Mouse (Mus musculus): ENCODE results near the gene Cd38. TPM values are rescaled to one million over a fixed set of nuclear protein-coding genes. Genes with fewer than 3 reads are reported as not detected.

Gene Cd38
- 1.1 and 2.2 TPM in 2 replicates for total RNA-seq (2017)

- ATAC-seq (replicated peaks; ENCODE audit: low read depth, poor library complexity, severe bottlenecking) = no peak
Measured at GRCm38 (mm10) chr5:43868253-43868652, at the start of gene Cd38. Cd38 (plus strand) TSS chr5:43868553.

- ATAC-seq (replicated peaks; ENCODE audit: low read depth, poor library complexity, severe bottlenecking) = peak; percentile 89
Measured at GRCm38 (mm10) chr5:43818695-43819094, 49.7 kb upstream of the Cd38 start, which contains the start of gene Bst1. Bst1 (plus strand) TSS chr5:43818885.

GRCm38 (mm10) chr5:43820785-43821184 lies 47.6 kb upstream of the Cd38 start:
- ATAC-seq (replicated peaks; ENCODE audit: low read depth, poor library complexity, severe bottlenecking) = no peak

GRCm38 (mm10) chr5:43821538-43821937 lies 46.8 kb upstream of the Cd38 start, which contains the start of gene Fbxl5:
Fbxl5 (minus strand) TSS chr5:43821638.
- no peak for ATAC-seq (replicated peaks; ENCODE audit: low read depth, poor library complexity, severe bottlenecking)

- ATAC-seq (replicated peaks; ENCODE audit: low read depth, poor library complexity, severe bottlenecking) = no peak
Measured at GRCm38 (mm10) chr5:43822199-43822598, 46.2 kb upstream of the Cd38 start.

GRCm38 (mm10) chr5:43822824-43823223 lies 45.5 kb upstream of the Cd38 start:
- no peak for ATAC-seq (replicated peaks; ENCODE audit: low read depth, poor library complexity, severe bottlenecking)

GRCm38 (mm10) chr5:43824580-43824979 lies 43.8 kb upstream of the Cd38 start:
- ATAC-seq (replicated peaks; ENCODE audit: low read depth, poor library complexity, severe bottlenecking) = peak; percentile 56

- ATAC-seq (replicated peaks; ENCODE audit: low read depth, poor library complexity, severe bottlenecking) = no peak
Measured at GRCm38 (mm10) chr5:43826883-43827282, 41.5 kb upstream of the Cd38 start.

- no peak for ATAC-seq (replicated peaks; ENCODE audit: low read depth, poor library complexity, severe bottlenecking)
Measured at GRCm38 (mm10) chr5:43827366-43827765, 41.0 kb upstream of the Cd38 start.

GRCm38 (mm10) chr5:43836590-43836989 lies 31.8 kb upstream of the Cd38 start:
- ATAC-seq (replicated peaks; ENCODE audit: low read depth, poor library complexity, severe bottlenecking) = no peak

GRCm38 (mm10) chr5:43837372-43837771 lies 31.0 kb upstream of the Cd38 start:
- peak; percentile 72 for ATAC-seq (replicated peaks; ENCODE audit: low read depth, poor library complexity, severe bottlenecking)

GRCm38 (mm10) chr5:43841144-43842010 lies 27.0 kb upstream of the Cd38 start:
- peak; percentile 77 for ATAC-seq (replicated peaks; ENCODE audit: low read depth, poor library complexity, severe bottlenecking)

- ATAC-seq (replicated peaks; ENCODE audit: low read depth, poor library complexity, severe bottlenecking) = peak; percentile 7; the same call in 1 of the 2 replicates
Measured at GRCm38 (mm10) chr5:43842011-43842285, 26.4 kb upstream of the Cd38 start.

- no peak for ATAC-seq (replicated peaks; ENCODE audit: low read depth, poor library complexity, severe bottlenecking)
Measured at GRCm38 (mm10) chr5:43842576-43843155, 25.7 kb upstream of the Cd38 start.

GRCm38 (mm10) chr5:43845083-43845482 lies 23.3 kb upstream of the Cd38 start:
- ATAC-seq (replicated peaks; ENCODE audit: low read depth, poor library complexity, severe bottlenecking) = no peak

GRCm38 (mm10) chr5:43845646-43846045 lies 22.7 kb upstream of the Cd38 start:
- no peak for ATAC-seq (replicated peaks; ENCODE audit: low read depth, poor library complexity, severe bottlenecking)

GRCm38 (mm10) chr5:43846227-43846626 lies 22.1 kb upstream of the Cd38 start:
- no peak for ATAC-seq (replicated peaks; ENCODE audit: low read depth, poor library complexity, severe bottlenecking)

- peak; percentile 56 for ATAC-seq (replicated peaks; ENCODE audit: low read depth, poor library complexity, severe bottlenecking)
Measured at GRCm38 (mm10) chr5:43847555-43847954, 20.8 kb upstream of the Cd38 start.

GRCm38 (mm10) chr5:43848275-43848674 lies 20.1 kb upstream of the Cd38 start:
- peak; percentile 50; the same call in 1 of the 2 replicates for ATAC-seq (replicated peaks; ENCODE audit: low read depth, poor library complexity, severe bottlenecking)

GRCm38 (mm10) chr5:43853096-43853867 lies 15.1 kb upstream of the Cd38 start:
- ATAC-seq (replicated peaks; ENCODE audit: low read depth, poor library complexity, severe bottlenecking) = no peak
